Mouse (Mus musculus): ENCODE data around the gene Gm6871. TPM values are rescaled to one million over a fixed set of nuclear protein-coding genes. Genes with fewer than 3 reads are reported as not detected.
"Not testable (repeated sequence)": the region's sequence is repeated elsewhere in the genome, so short reads cannot be mapped to it uniquely, and the experiment has no call there.

Gm6871 gene
- polyA plus RNA-seq, 1 experiment from 2014 or later = not detected

DNA sequence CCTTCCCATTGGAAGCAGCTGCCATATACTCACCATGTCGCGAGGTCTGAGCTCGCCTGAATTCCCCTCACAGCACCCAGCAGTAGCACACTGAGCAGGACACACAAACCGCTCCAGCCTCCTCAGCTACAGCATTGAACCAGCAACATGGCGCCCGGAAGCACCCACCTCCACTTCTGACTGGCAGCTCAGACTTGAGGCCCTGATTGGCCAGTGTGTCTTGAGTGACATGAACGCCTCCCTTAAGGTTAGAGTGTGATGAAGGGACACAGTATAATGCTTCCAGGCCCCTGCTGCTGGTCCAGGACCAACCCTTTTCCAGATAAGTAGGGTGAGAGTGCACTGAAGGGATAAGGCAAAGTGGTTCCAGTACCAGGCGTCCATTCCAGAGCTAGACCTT is 12.8 kb downstream of the Gm6871 start:
- ATAC-seq (ENCODE audit: low FRiP score, low TSS enrichment) = no peak
- no peak overlapping the region for H3K4me3 ChIP-seq (ENCODE audit: low read length)
- 76% methylated on average over 8 of the region's 8 CpGs for WGBS

DNA sequence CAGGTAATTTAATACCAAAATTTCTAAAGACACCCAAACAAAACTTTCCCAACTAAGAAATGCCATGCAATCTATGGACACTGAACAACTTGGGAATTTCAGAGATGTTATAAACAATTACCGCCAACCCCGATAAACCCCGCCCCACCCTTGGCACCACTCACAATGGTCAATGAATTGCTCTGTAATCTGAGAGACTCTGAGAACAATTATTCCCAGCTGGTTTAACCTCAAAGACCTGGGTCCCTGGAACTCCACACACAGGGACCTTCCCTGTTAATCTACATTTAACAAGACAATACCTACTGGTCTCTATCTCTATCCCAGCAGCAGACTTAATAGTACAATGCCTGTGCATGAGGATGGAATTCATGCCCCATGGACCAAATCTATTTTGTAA is 60.8 kb downstream of the Gm6871 start:
- WGBS = 92% methylated on average over 3 of the region's 3 CpGs
- H3K4me3 ChIP-seq (ENCODE audit: low read length) = no peak overlapping the region
- no peak overlapping the region for H3K9ac ChIP-seq (ENCODE audit: low read depth, low read length)
- H3K36me3 ChIP-seq (ENCODE audit: control insufficient read depth, insufficient read depth, low read length) = no peaks in the 10 kb centered on the region
- no peak overlapping the region for H3K27ac ChIP-seq (ENCODE audit: low read depth, low read length)
- H3K27me3 ChIP-seq (ENCODE audit: control insufficient read depth, insufficient read depth, low read length) = no peaks in the 10 kb centered on the region
- H3K4me2 ChIP-seq (replicated peaks; ENCODE audit: low read depth, low read length) = no peak overlapping the region
- no peaks in the 10 kb centered on the region for H3K4me1 ChIP-seq (ENCODE audit: control insufficient read depth, insufficient read depth, low read length)
- H3K9me3 ChIP-seq (ENCODE audit: control insufficient read depth, low read length) = no peaks in the 10 kb centered on the region
- ATAC-seq (ENCODE audit: low FRiP score, low TSS enrichment) = no peak

More for the DNA sequence above, 12.8 kb downstream of the Gm6871 start:
- no peaks in the 10 kb centered on the region for H3K36me3 ChIP-seq (ENCODE audit: control insufficient read depth, insufficient read depth, low read length)
- H3K9ac ChIP-seq (ENCODE audit: low read depth, low read length) = no peak overlapping the region
- H3K27ac ChIP-seq (ENCODE audit: low read depth, low read length) = no peak overlapping the region
- no peak overlapping the region for H3K4me2 ChIP-seq (replicated peaks; ENCODE audit: low read depth, low read length)
- no peaks in the 10 kb centered on the region for H3K4me1 ChIP-seq (ENCODE audit: control insufficient read depth, insufficient read depth, low read length)
- H3K27me3 ChIP-seq (ENCODE audit: control insufficient read depth, insufficient read depth, low read length) = no peaks in the 10 kb centered on the region
- peaks cover 6% of the 10 kb centered on the region; the same call in 1 of the 2 replicates for H3K9me3 ChIP-seq (ENCODE audit: control insufficient read depth, low read length)

DNA sequence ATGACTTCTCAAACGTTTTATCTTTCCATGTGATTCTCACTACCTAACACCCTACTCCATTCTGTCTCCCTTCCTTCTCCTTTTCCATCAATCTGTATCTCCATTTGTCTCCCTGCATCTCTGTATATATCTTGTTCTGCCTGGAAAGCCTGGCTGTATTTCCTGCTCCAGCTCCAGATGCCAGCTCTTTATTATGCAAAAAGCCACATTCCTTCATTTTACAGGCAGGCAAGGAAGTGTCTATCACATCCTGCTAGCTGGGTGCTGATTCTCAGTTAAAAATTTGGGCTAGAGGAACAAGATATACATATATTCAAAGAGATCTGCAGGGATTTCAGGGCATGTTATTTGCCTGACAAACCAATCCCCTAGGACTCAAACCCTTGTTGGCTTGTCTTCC is 61.3 kb downstream of the Gm6871 start:
- Histone ChIP-seq H3K4me3 (ENCODE audit: low read length) (no peak overlapping the region), H3K27ac (ENCODE audit: low read depth, low read length) (no peak overlapping the region), H3K27me3 (ENCODE audit: control insufficient read depth, insufficient read depth, low read length) (no peaks in the 10 kb centered on the region), H3K4me1 (ENCODE audit: control insufficient read depth, insufficient read depth, low read length) (no peaks in the 10 kb centered on the region), H3K4me2 (replicated peaks; ENCODE audit: low read depth, low read length) (no peak overlapping the region), H3K9me3 (ENCODE audit: control insufficient read depth, low read length) (no peaks in the 10 kb centered on the region), H3K36me3 (ENCODE audit: control insufficient read depth, insufficient read depth, low read length) (no peaks in the 10 kb centered on the region), H3K9ac (ENCODE audit: low read depth, low read length) (no peak overlapping the region)
- WGBS = 25% methylated on average over 1 of the region's 1 CpGs
- ATAC-seq (ENCODE audit: low FRiP score, low TSS enrichment) = no peak

DNA sequence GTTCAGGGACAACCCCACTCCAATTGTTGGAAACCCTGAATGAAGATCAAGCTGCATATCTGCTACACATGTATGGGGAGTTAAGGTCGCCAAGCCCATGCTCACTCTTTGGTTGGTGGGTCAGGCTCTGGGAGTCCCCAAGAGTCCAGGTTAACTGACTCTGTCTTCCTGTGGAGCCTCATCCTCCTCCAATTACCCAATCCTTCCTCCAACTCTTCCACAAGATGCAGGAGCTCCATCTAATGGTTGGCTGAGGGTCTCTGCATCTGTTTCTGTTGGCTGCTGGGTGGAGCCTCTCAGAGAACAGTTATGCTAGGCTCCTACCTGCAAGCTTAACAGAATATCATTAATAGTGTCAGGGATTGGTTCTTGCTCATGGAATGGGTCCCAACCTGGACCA is 71.1 kb downstream of the Gm6871 start:
- Histone ChIP-seq H3K4me2 (replicated peaks; ENCODE audit: low read depth, low read length) (no peak overlapping the region), H3K9ac (ENCODE audit: low read depth, low read length) (no peak overlapping the region), H3K4me3 (ENCODE audit: low read length) (no peak overlapping the region), H3K36me3 (ENCODE audit: control insufficient read depth, insufficient read depth, low read length) (no peaks in the 10 kb centered on the region), H3K4me1 (ENCODE audit: control insufficient read depth, insufficient read depth, low read length) (no peaks in the 10 kb centered on the region), H3K27me3 (ENCODE audit: control insufficient read depth, insufficient read depth, low read length) (no peaks in the 10 kb centered on the region), H3K27ac (ENCODE audit: low read depth, low read length) (no peak overlapping the region), H3K9me3 (ENCODE audit: control insufficient read depth, low read length) (no peaks in the 10 kb centered on the region)
- 33% methylated on average over 1 of the region's 1 CpGs for WGBS
- ATAC-seq (ENCODE audit: low FRiP score, low TSS enrichment) = no peak

DNA sequence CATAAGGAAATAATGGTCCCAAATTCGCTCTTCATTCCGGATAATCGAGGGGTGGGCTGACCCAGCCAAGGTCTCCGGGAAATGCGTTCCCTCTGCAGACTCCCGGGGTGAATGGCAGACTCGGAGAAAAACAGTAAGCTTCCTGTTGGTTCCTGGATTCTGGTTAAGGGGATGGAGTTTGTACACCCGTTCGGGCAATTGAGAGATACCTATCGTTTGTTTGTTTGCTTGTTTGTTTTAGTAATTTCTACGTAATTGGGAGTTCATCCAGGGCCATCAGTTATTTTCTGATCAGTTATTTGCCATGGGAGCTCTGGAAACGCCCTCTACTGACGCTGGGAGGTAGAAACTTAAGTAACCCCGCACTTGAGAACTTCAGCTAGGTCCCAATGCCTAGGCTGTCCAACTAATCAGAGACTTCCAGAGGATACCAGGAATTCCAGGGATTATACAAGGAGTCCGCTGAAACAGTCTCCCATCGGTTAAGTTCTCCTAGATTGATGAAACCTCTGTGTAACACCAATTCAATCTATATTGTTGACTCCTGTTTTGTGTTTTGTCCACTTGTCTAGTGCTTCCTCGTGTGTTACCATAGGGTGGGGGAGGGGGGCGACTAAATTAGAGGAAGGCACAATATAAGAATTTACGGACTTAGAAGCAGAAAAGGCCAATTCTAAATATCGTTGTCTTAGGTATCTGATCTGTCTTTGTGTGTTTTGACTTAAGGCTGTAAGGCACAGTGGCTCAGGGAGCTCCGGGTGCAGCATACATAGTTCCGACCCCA is 73.1 kb downstream of the Gm6871 start:
- WGBS = 20% methylated on average over 22 of the region's 22 CpGs
- ATAC-seq (ENCODE audit: low FRiP score, low TSS enrichment) = peak; percentile 36; the same call in 1 of the 2 replicates
- H3K4me3 ChIP-seq (ENCODE audit: low read length) = peak overlapping the region; percentile 66
- H3K36me3 ChIP-seq (ENCODE audit: control insufficient read depth, insufficient read depth, low read length) = no peaks in the 10 kb centered on the region
- H3K9ac ChIP-seq (ENCODE audit: low read depth, low read length) = peak overlapping the region; percentile 50
- H3K4me2 ChIP-seq (replicated peaks; ENCODE audit: low read depth, low read length) = peak overlapping the region; percentile 73
- H3K27me3 ChIP-seq (ENCODE audit: control insufficient read depth, insufficient read depth, low read length) = no peaks in the 10 kb centered on the region
- H3K4me1 ChIP-seq (ENCODE audit: control insufficient read depth, insufficient read depth, low read length) = no peaks in the 10 kb centered on the region
- no peak overlapping the region for H3K27ac ChIP-seq (ENCODE audit: low read depth, low read length)
- H3K9me3 ChIP-seq (ENCODE audit: control insufficient read depth, low read length) = no peaks in the 10 kb centered on the region

DNA sequence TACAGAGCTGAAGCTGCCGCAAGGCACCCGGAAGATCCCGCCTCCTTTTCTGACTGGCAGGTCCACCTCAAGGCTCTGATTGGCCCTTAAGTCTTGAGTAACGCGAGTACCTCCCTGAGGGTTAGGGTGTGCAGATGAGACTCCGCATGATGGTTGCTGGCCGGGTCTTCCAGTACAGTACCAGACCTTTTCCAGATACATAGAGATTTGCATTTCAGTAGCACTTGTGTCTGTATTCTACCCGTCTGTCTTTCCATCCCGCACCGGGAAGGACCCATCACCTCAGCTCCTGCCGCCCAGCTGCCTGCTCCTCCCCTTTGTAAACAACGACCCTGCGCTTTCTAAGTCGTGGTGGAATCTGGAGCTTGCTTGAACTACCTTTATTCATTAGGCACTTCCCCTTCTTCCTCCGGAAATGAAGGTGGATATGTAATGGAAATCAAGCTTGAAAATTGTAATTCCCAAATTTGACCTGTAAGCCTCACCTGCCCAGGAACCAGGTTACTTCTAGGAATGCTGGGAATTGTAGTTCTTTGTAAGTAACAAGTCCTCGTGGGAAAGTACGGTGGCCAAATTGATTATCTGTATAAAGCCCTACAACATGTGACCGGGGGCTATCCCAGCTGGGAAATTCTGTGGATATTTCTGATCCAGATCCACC is 73.9 kb downstream of the Gm6871 start, which contains the start of the genes Gm20449 and AW146154:
TSS of gene Gm20449 (minus strand) at position 29 of the 661 bp plus-strand sequence.
TSS of gene AW146154 (minus strand) at position 502 of the 661 bp plus-strand sequence.
- Histone ChIP-seq H3K4me1 (ENCODE audit: control insufficient read depth, insufficient read depth, low read length) (no peaks in the 10 kb centered on the region), H3K36me3 (ENCODE audit: control insufficient read depth, insufficient read depth, low read length) (no peaks in the 10 kb centered on the region), H3K27ac (ENCODE audit: low read depth, low read length) (peak within 1 kb of the TSS; percentile 65), H3K9me3 (ENCODE audit: control insufficient read depth, low read length) (peaks cover 5% of the 10 kb centered on the region; the same call in 1 of the 2 replicates), H3K9ac (ENCODE audit: low read depth, low read length) (peak within 1 kb of the TSS; percentile 50), H3K4me2 (replicated peaks; ENCODE audit: low read depth, low read length) (peak within 1 kb of the TSS; percentile 73), H3K27me3 (ENCODE audit: control insufficient read depth, insufficient read depth, low read length) (no peaks in the 10 kb centered on the region), H3K4me3 (ENCODE audit: low read length) (peak within 1 kb of the TSS; percentile 66)
- WGBS = under 1% methylated on average over 18 of the region's 18 CpGs
- peak; percentile 99 for ATAC-seq (ENCODE audit: low FRiP score, low TSS enrichment)

DNA sequence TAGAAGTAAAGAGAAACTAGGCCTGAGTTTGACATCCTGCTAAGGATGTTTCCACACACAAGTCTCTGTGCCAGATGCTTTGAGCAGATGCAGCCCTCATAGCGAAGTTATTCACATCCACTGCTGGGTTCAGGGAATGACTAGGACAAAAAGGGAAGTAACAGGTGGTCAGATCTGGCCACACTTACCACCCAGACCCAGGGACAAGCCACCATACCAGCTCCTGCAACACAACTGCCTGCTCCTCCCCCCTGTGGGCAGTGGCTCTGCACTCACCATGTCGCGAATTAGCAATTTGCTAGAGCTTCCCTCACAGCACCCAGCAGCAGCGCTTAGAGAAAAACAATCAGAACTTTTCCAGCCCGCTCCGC is 74.5 kb downstream of the Gm6871 start:
- H3K4me1 ChIP-seq (ENCODE audit: control insufficient read depth, insufficient read depth, low read length); H3K27ac ChIP-seq (ENCODE audit: low read depth, low read length); ATAC-seq (ENCODE audit: low FRiP score, low TSS enrichment); H3K36me3 ChIP-seq (ENCODE audit: control insufficient read depth, insufficient read depth, low read length); H3K27me3 ChIP-seq (ENCODE audit: control insufficient read depth, insufficient read depth, low read length); H3K9me3 ChIP-seq (ENCODE audit: control insufficient read depth, low read length): not testable (repeated sequence)
- H3K4me3 ChIP-seq (ENCODE audit: low read length) = peak overlapping the region; percentile 66
- peak overlapping the region; percentile 73 for H3K4me2 ChIP-seq (replicated peaks; ENCODE audit: low read depth, low read length)
- 0% methylated on average over 6 of the region's 6 CpGs for WGBS
- peak overlapping the region; percentile 34; the same call in 1 of the 2 replicates for H3K9ac ChIP-seq (ENCODE audit: low read depth, low read length)

DNA sequence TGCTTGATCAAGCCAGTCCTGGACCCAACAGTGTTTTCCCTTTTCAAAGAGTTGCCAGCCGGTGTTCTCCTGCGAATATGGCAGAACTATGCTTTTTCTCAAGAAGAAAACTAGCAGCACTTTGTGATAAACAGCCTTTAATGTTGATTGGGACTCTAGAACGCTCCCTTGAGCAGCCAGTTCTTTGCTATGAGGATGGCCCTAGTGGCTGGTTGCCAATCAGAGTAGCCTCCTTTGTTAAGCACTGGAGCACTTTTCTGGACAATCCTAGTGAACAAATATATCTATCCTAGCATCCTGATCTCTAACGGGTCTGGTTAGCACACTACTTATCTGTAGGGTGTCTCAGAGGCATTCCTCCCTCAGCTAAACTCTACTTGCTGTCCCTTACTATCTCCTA is 75.0 kb downstream of the Gm6871 start:
- Histone ChIP-seq H3K4me2 (replicated peaks; ENCODE audit: low read depth, low read length) (peak overlapping the region; percentile 73), H3K9ac (ENCODE audit: low read depth, low read length) (0 out of 2 replicates have a peak overlapping the region, but pooled peaks have one; percentile 34), H3K4me3 (ENCODE audit: low read length) (peak overlapping the region; percentile 66)
- not testable (repeated sequence) for H3K4me1 ChIP-seq (ENCODE audit: control insufficient read depth, insufficient read depth, low read length); H3K27ac ChIP-seq (ENCODE audit: low read depth, low read length); ATAC-seq (ENCODE audit: low FRiP score, low TSS enrichment); H3K9me3 ChIP-seq (ENCODE audit: control insufficient read depth, low read length); H3K27me3 ChIP-seq (ENCODE audit: control insufficient read depth, insufficient read depth, low read length); H3K36me3 ChIP-seq (ENCODE audit: control insufficient read depth, insufficient read depth, low read length)
- 61% methylated on average over 2 of the region's 4 CpGs for WGBS

DNA sequence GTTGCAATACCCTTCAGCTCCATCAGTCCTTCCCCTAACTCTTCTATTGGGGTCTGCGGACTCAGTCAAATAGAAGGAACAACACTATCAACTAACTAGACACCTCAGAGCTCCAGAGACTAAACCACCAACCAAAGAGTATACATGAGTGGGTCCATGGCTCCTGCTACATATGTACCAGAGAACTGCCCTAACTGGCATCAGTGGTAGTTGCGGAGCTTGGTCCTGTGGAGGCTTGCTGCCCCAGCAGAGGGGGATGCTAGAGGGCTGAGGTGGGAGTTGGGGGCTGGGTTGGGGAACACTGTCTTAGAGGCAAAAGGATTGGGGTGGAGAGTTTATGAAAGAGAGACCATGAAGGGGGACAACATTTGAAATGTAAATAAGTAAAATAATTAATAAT is 75.6 kb downstream of the Gm6871 start:
- Histone ChIP-seq H3K4me2 (replicated peaks; ENCODE audit: low read depth, low read length) (no peak overlapping the region), H3K9me3 (ENCODE audit: control insufficient read depth, low read length) (peaks cover 8% of the 10 kb centered on the region; the same call in 1 of the 2 replicates), H3K27ac (ENCODE audit: low read depth, low read length) (no peak overlapping the region), H3K36me3 (ENCODE audit: control insufficient read depth, insufficient read depth, low read length) (no peaks in the 10 kb centered on the region), H3K27me3 (ENCODE audit: control insufficient read depth, insufficient read depth, low read length) (no peaks in the 10 kb centered on the region), H3K4me3 (ENCODE audit: low read length) (no peak overlapping the region), H3K4me1 (ENCODE audit: control insufficient read depth, insufficient read depth, low read length) (no peaks in the 10 kb centered on the region), H3K9ac (ENCODE audit: low read depth, low read length) (no peak overlapping the region)
- ATAC-seq (ENCODE audit: low FRiP score, low TSS enrichment) = no peak
- WGBS = 92% methylated on average over 2 of the region's 2 CpGs

All from kidney, embryonic 14.5 days (tissue).